Mouse (Mus musculus): ENCODE results near the gene Fuca1.

DNA sequence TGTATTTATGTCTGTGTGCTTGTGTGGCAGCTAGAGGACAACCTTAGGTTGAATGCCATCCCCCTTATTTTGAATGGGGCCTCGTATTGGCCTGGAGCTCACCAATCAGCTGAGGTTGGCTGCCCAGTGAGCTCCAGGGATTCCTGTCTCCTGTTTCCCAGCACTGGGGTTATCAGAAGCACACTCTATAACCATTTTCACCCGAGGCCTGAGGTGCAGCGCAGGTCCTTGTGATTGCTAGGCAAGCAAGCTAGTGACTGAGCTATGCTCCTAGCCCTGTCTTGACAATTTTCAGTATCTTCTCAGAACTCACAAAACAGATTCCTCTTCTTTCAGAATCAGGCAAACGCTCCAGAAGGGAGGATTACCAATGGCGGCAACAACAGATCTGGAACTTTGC, 64.0 kb downstream of the Fuca1 start:
- TF ChIP-seq POLR2AphosphoS2 (IDR thresholded peaks at IDR 0.05; ENCODE audit: insufficient read length, low read depth) (no peak), POLR2A (IDR thresholded peaks at IDR 0.05; ENCODE audit: insufficient read length, low read depth) (no peak), MAX (IDR thresholded peaks at IDR 0.05; ENCODE audit: low read depth) (no peak), SRF (IDR thresholded peaks at IDR 0.05; ENCODE audit: control insufficient read depth, insufficient read length, low read depth) (no peak), TCF12 (IDR thresholded peaks at IDR 0.05; ENCODE audit: insufficient read depth, poor library complexity, severe bottlenecking) (no peak), E2F4 (IDR thresholded peaks at IDR 0.05; ENCODE audit: insufficient read depth) (no peak), REST (IDR thresholded peaks at IDR 0.05; ENCODE audit: insufficient read depth, insufficient read length) (no peak)

All from myocyte (in vitro differentiated cells).